Mouse (Mus musculus): ENCODE measurements around the gene Faf1. TPM values are rescaled to one million over a fixed set of nuclear protein-coding genes. Genes with fewer than 3 reads are reported as not detected.

The Faf1 gene
- polyA plus RNA-seq, 1 experiment from 2014 or later = 17.0 TPM

DNA sequence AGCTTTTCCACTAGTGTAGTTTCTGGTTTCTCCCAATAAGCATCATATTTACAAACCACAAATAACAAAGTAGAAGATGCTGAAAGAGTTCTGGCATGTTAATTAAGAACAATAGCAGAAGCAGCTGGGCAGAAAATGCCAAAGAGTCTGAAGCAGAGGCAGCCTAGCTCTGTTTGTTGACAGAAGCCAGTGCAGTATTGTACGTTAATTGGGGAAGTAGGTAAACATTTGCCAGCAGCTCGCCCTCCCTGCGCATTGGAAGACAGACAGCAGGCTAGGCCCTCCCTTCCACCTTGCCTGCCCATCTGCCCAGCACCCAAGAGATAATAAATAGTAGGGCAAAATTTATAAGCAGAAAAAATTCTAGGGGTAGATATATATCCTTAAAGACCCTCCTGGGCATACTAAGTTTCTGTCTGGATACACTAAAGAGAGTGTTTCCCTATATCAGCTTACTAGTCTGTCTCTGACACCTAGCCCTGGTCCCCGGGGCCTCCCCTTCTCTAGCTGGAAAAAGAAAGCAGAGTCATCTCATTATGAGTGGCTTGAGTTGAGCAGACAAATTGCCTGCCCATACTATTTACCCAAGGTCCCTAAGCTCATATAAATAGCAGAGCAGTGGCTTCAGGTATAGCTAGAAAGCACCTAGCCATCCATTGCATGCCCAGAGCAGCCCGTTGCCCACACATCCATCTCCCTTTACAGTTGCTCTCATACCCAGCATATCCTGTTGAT lies 284.0 kb downstream of the Faf1 start:
- Histone ChIP-seq H3K4me3 (replicated peaks; ENCODE audit: low read length) (no peak overlapping the region), H3K9ac (ENCODE audit: low read length) (no peak overlapping the region), H3K9me3 (replicated peaks; ENCODE audit: control insufficient read depth, low read length) (no peaks in the 10 kb centered on the region), H3K4me2 (ENCODE audit: low read depth, low read length) (no peak overlapping the region), H3K27ac (ENCODE audit: low read length) (no peak overlapping the region), H3K27me3 (ENCODE audit: control insufficient read depth, insufficient read depth, low read length) (no peaks in the 10 kb centered on the region), H3K36me3 (ENCODE audit: control insufficient read depth, insufficient read depth, low read length) (peaks cover 4% of the 10 kb centered on the region; the same call in 1 of the 2 replicates), H3K4me1 (ENCODE audit: control insufficient read depth, insufficient read depth, low read length) (no peaks in the 10 kb centered on the region)
- 57% methylated on average over 5 of the region's 5 CpGs for WGBS
- no peak for ATAC-seq (ENCODE audit: insufficient read depth, low FRiP score)

DNA sequence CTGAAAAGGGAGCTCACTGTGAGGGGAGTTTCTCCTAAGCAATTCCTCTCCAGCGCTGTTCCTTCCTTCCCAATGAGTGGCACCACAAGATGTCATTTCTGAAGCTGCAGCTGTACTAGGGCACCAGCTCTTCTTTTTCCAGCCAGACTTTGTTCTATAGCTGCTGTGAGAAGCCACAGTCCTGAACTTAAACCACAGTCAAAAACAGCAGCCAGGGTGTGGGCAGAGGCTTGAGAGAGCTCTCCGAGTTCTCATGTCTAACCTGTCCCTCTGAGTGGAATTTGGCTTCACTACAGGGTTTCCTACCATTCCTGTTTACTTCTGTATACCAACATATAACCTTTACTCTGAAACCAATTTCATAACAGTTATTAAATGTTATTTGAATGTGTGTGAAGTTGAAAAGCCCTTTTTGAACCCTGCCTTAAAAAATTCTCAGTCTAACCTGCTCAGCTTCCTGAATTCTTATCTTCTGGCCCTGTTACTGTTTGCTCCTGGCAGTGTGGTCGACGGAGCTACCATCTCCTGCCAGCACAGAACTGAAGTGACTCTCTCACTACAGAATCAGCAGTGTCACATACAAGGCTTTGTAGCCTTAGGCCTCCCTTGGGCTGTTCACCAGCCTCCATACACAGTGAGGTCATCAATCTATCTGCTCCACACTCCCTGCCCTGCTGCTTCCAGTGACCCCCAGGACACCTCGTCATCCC lies 287.3 kb downstream of the Faf1 start:
- H3K27me3 ChIP-seq (ENCODE audit: control insufficient read depth, insufficient read depth, low read length) = no peaks in the 10 kb centered on the region
- no peak overlapping the region for H3K9ac ChIP-seq (ENCODE audit: low read length)
- H3K27ac ChIP-seq (ENCODE audit: low read length) = no peak overlapping the region
- no peak overlapping the region for H3K4me3 ChIP-seq (replicated peaks; ENCODE audit: low read length)
- 69% methylated on average over 5 of the region's 5 CpGs for WGBS
- no peaks in the 10 kb centered on the region for H3K9me3 ChIP-seq (replicated peaks; ENCODE audit: control insufficient read depth, low read length)
- H3K36me3 ChIP-seq (ENCODE audit: control insufficient read depth, insufficient read depth, low read length) = peaks cover 4% of the 10 kb centered on the region; the same call in 1 of the 2 replicates
- no peak overlapping the region for H3K4me2 ChIP-seq (ENCODE audit: low read depth, low read length)
- no peak for ATAC-seq (ENCODE audit: insufficient read depth, low FRiP score)
- H3K4me1 ChIP-seq (ENCODE audit: control insufficient read depth, insufficient read depth, low read length) = no peaks in the 10 kb centered on the region

DNA sequence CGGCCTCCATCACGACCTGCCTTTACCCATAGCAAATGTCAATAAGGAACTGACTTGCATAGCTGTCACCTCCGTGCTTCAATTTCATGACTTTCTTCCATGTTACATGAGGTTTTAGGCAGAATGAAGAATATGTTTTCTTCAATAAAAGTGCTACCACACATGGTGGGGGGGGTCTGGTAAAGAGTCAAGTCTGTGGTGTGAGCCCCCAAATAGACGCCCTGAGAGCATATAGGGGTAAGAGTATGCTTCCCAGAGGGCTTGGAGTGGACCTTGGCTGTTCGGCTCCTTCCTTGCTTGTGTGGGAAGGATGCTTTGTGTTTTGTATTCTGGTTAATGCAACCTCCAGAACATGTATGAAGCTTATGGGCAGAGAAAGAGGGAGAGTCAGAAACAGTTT lies 293.2 kb downstream of the Faf1 start:
- Histone ChIP-seq H3K27ac (ENCODE audit: low read length) (no peak overlapping the region), H3K4me2 (ENCODE audit: low read depth, low read length) (no peak overlapping the region), H3K36me3 (ENCODE audit: control insufficient read depth, insufficient read depth, low read length) (no peaks in the 10 kb centered on the region), H3K4me1 (ENCODE audit: control insufficient read depth, insufficient read depth, low read length) (no peaks in the 10 kb centered on the region), H3K9me3 (replicated peaks; ENCODE audit: control insufficient read depth, low read length) (no peaks in the 10 kb centered on the region), H3K4me3 (replicated peaks; ENCODE audit: low read length) (no peak overlapping the region), H3K27me3 (ENCODE audit: control insufficient read depth, insufficient read depth, low read length) (peaks cover 28% of the 10 kb centered on the region), H3K9ac (ENCODE audit: low read length) (no peak overlapping the region)
- 86% methylated on average over 5 of the region's 5 CpGs for WGBS
- no peak for ATAC-seq (ENCODE audit: insufficient read depth, low FRiP score)

DNA sequence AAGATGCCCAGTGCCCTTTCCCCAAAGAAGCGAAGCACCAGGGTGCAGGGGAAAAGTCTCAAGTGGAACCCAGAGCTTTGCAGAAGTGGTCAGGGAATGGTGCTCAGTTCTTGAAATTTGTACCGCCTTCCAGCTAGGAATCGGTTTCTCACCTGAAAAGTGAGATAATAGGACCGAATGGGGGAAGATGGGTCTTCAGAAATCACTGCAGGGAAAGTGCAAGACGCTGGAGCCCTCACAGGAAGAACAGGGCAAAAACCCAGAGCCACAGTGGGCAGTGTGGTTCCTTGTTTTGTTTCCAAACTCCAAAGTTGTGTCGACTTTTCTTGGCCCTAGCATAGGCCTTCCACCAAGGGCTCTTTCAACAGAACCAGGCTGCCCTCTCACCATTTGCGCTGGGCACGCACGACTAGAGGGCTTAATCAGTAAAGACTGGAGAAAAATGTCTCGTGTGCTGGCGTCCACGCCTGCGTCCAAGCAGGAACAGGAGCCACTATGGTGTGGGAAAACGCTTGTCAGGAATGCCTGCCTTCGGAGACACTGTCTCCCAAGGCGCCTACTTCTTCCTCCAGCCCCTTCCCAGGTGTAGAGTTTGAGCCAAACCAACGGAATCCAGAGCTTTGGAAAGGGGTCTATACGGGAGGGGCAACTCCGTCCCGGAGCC lies 297.7 kb downstream of the Faf1 start:
- Histone ChIP-seq H3K36me3 (ENCODE audit: control insufficient read depth, insufficient read depth, low read length) (no peaks in the 10 kb centered on the region), H3K9ac (ENCODE audit: low read length) (no peak overlapping the region), H3K4me2 (ENCODE audit: low read depth, low read length) (no peak overlapping the region), H3K4me1 (ENCODE audit: control insufficient read depth, insufficient read depth, low read length) (peaks cover 13% of the 10 kb centered on the region), H3K27ac (ENCODE audit: low read length) (no peak overlapping the region), H3K27me3 (ENCODE audit: control insufficient read depth, insufficient read depth, low read length) (peaks cover 69% of the 10 kb centered on the region), H3K4me3 (replicated peaks; ENCODE audit: low read length) (no peak overlapping the region), H3K9me3 (replicated peaks; ENCODE audit: control insufficient read depth, low read length) (no peaks in the 10 kb centered on the region)
- 3% methylated on average over 20 of the region's 20 CpGs for WGBS
- ATAC-seq (ENCODE audit: insufficient read depth, low FRiP score) = no peak

DNA sequence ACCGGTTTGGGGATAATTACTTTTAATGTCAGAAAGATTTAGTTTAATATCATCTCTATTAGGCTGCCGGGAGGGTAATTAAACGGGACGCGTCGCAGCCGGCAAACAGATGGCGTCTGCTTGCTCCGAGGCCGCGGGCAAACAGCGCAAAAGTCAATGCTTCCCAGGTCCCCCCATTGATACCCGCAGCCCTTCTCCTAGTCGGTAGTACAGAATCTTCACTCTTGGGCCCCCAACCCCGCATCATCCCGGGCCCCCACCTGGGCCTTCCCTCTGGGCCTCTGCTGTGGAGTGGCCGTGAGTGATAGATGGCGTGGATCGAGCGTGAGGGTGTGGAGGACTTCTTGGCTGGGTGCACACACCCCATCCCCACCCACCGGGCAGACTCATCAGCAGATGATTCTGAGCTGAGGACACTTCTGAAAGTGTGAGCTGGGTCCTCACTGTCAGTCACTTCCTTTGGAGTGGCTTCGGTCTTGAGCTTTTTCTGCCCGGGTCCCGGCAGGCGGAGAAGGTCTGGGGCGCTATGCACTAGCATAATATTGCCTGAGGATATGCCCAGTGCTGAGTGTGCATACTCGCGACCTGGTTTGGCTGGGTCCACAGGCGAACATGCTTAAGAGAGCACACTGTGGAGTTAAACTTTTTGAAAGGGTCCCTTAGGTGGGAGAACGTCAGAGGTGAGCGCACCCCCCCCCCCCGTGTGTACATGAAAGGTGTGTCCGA lies 298.4 kb downstream of the Faf1 start:
- Histone ChIP-seq H3K27me3 (ENCODE audit: control insufficient read depth, insufficient read depth, low read length) (peaks cover 75% of the 10 kb centered on the region), H3K4me2 (ENCODE audit: low read depth, low read length) (no peak overlapping the region), H3K36me3 (ENCODE audit: control insufficient read depth, insufficient read depth, low read length) (no peaks in the 10 kb centered on the region), H3K9me3 (replicated peaks; ENCODE audit: control insufficient read depth, low read length) (no peaks in the 10 kb centered on the region), H3K9ac (ENCODE audit: low read length) (no peak overlapping the region), H3K4me3 (replicated peaks; ENCODE audit: low read length) (no peak overlapping the region), H3K27ac (ENCODE audit: low read length) (no peak overlapping the region), H3K4me1 (ENCODE audit: control insufficient read depth, insufficient read depth, low read length) (peaks cover 13% of the 10 kb centered on the region)
- ATAC-seq (ENCODE audit: insufficient read depth, low FRiP score) = no peak
- WGBS = 2% methylated on average over 33 of the region's 33 CpGs

DNA sequence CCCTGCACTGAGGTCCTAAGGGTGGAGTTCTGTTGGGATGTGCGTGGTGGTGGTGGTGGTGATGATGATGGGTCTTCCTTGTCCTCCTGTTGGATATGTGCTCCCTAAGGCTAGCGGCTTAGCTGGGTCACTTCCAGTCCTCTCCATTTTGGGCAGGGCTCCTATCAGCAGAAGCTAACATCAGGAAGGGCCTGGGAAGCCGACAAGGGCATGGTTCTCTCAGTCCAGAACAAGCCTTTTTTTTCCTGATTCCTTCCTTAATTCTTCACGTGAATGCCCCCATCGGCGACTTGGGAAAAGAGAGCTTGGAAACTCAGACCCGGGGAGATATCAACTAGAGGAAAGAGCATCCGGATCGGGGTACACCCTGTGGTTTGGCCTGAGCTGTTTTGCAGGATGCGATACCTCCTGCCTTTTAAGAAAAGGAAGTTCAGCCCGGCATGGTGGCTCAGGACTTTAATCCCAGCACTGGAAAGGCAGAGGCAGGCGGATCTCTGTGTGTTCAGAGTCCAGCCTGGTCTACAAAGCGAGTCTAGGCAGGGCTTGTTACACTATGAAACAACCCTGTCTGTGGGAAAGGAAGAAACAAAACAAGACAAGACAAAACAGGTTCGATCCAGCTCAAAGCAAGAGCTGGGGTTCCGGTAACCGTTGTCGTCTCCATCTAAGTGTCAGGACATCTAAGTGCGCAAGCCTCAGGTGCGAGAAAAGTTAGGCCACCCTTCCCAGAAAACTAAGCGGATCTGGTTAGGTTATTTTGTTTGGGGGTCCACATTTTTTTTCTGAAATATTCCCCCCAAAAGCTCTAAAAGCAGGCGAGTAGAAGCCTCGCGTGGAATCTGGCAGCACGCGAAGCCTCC lies 299.2 kb downstream of the Faf1 start:
- no peak for ATAC-seq (ENCODE audit: insufficient read depth, low FRiP score)
- WGBS = 9% methylated on average over 25 of the region's 25 CpGs
- no peak overlapping the region for H3K9ac ChIP-seq (ENCODE audit: low read length)

DNA sequence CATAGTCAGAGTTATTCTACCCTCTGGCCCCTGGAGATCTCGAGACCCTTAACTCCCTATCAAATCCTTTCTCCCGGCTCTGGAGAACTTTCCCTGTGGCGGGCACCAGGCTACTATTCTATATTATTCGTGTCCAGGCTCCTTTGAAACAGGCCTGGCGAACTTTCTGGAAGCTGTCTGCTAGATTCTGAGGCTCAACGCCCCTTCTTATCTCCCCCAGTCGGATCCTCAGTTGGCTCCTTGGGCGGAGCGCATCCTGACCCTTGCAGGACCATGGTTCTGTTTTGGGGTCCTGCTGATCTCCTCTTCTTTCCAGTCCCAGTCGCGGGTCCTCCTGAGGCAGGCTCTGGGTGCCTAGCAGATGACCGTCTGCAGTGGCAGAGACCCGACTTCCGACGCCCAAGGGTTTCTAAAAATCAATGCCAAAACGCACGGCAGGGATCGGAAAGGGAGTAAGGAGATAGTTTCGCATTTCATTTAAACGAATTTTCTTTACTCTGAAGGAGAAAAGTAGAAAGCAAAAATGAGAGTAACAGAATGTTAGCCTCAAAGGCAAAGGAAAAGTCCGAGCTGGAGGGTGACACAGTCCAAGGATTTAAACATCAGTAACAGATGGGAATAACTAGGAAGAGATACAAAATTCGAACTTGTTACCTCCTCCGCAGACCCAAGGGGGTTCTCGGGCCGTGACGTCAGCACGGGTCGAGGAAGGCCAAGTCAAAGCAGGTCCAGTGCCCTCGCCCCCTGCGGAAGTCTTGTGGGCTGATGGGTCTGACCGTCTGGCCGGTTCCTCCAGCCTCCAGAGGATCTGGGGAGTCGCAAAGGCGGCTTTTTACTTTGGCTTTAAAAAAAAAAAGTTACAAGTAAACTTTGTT lies 300.1 kb downstream of the Faf1 start:
- no peak overlapping the region for H3K4me3 ChIP-seq (replicated peaks; ENCODE audit: low read length)
- WGBS = 2% methylated on average over 34 of the region's 34 CpGs
- peaks cover 84% of the 10 kb centered on the region for H3K27me3 ChIP-seq (ENCODE audit: control insufficient read depth, insufficient read depth, low read length)
- no peaks in the 10 kb centered on the region for H3K9me3 ChIP-seq (replicated peaks; ENCODE audit: control insufficient read depth, low read length)
- ATAC-seq (ENCODE audit: insufficient read depth, low FRiP score) = no peak
- H3K4me2 ChIP-seq (ENCODE audit: low read depth, low read length) = no peak overlapping the region
- H3K4me1 ChIP-seq (ENCODE audit: control insufficient read depth, insufficient read depth, low read length) = peaks cover 17% of the 10 kb centered on the region
- H3K27ac ChIP-seq (ENCODE audit: low read length) = no peak overlapping the region
- no peak overlapping the region for H3K9ac ChIP-seq (ENCODE audit: low read length)
- H3K36me3 ChIP-seq (ENCODE audit: control insufficient read depth, insufficient read depth, low read length) = no peaks in the 10 kb centered on the region

More for the DNA sequence above, 299.2 kb downstream of the Faf1 start:
- no peak overlapping the region for H3K27ac ChIP-seq (ENCODE audit: low read length)
- H3K9me3 ChIP-seq (replicated peaks; ENCODE audit: control insufficient read depth, low read length) = no peaks in the 10 kb centered on the region
- peaks cover 83% of the 10 kb centered on the region for H3K27me3 ChIP-seq (ENCODE audit: control insufficient read depth, insufficient read depth, low read length)
- H3K4me3 ChIP-seq (replicated peaks; ENCODE audit: low read length) = no peak overlapping the region
- peaks cover 16% of the 10 kb centered on the region for H3K4me1 ChIP-seq (ENCODE audit: control insufficient read depth, insufficient read depth, low read length)
- H3K36me3 ChIP-seq (ENCODE audit: control insufficient read depth, insufficient read depth, low read length) = no peaks in the 10 kb centered on the region
- no peak overlapping the region for H3K4me2 ChIP-seq (ENCODE audit: low read depth, low read length)

Data from stomach, embryonic 16.5 days (tissue).